Mouse (Mus musculus): ENCODE data around the gene Kcne1. TPM values are rescaled to one million over a fixed set of nuclear protein-coding genes. Genes with fewer than 3 reads are reported as not detected.

Gene Kcne1
- polyA plus RNA-seq, 1 experiment: 0.02 TPM

DNA sequence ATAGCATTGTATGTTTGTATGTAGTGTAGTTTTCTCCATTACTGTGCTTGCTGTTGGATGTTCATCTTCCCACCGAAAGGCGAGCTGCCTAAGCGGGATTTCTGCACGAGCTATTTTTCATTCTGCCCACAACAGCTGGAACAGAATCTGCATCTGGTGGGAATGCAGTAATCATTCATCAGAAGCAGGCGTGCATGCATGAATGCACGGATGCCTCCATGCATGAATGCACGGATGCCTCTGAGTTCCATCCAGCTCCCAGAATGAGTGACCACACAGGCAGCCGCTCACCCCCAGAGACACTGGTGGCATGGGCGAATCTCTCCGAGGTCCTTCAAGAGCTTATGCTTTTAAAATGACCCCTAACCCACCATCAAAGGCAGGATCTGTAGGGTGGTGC is 1.7 kb downstream of the Kcne1 start:
- no peak for DNase-seq (ENCODE audit: extremely low spot score in 1 of 2, low spot score in 1 of 2)

- DNase-seq (ENCODE audit: extremely low spot score in 1 of 2, low spot score in 1 of 2): no peak
These were observed 2.2 kb downstream of the Kcne1 start for GRCm38 (mm10) chr16:92357023-92357422.

- DNase-seq (ENCODE audit: extremely low spot score in 1 of 2, low spot score in 1 of 2): no peak
These were observed 3.3 kb downstream of the Kcne1 start for GRCm38 (mm10) chr16:92355982-92356381.

- DNase-seq (ENCODE audit: extremely low spot score in 1 of 2, low spot score in 1 of 2): no peak
These were observed 3.9 kb downstream of the Kcne1 start for GRCm38 (mm10) chr16:92355366-92355765.

DNA sequence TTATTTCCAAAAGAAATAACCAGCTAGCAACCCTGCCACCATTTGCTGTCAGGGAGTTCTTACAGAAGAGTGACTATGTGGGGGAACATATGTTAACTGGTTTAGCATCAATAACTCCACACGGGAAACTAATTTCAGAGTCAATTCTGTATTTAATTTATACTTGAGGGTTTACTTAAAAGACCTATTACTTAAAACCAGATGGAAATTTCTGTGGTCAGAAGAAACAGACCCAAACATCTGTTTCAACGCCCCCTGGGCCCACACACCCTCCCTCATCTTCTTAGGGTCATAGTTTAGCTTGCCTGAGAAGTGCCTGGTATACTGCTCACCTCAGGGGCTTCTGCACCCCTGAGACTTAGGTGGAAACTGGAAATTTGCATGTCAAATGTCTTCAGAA is 5.4 kb downstream of the Kcne1 start:
- no peak for DNase-seq (ENCODE audit: extremely low spot score in 1 of 2, low spot score in 1 of 2)

GRCm38 (mm10) chr16:92353295-92353694 is 6.0 kb downstream of the Kcne1 start:
- DNase-seq (ENCODE audit: extremely low spot score in 1 of 2, low spot score in 1 of 2): no peak

DNA sequence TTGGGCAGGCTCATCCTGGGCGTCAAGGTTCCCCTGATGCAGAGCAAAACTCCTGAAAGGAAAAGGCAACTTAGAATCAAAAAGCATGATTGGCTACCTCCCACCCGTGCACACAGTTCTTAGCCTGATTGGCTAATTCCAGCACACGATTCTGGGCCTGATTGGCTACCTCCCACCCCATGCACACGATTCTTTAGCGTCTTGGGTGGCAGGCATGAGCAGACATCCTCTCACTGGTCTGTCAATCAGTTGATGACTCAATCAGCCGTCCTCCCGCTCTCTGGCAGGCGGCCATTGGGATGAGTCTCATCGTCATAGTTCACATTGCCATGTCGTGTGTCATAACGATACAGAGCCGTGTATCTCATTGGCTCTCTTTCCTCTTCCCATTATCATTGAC is 10.3 kb downstream of the Kcne1 start:
- DNase-seq (ENCODE audit: extremely low spot score in 1 of 2, low spot score in 1 of 2): no peak

DNA sequence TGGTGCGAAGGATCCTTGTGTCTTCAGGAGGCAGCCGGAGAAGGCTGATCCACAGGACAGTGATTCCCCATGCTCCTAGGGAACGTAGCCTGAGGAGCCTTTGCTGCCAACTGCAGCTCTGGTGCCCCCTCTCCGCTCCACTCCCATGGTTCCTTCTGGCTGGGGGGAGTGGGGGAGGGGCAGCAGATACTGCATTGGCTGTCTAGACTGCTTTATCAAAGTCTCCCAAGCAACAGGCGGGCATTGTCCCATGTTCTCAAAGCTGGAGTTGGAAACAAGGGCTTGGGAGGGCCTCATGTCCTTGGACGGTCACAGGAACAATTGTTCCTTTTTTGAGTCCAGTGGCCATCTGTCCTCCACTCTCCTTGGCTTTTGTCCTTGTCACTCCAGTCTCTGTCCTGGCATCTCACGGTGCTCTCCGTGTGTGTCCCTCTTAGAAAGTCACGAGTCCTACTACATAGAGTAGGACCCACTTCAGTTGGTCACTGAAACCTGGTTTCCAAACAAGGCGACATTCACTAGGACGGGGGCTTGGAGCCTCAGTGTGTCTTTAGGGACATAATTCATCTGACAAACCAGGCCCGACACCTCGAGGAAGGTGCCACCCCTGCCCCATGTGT is 12.9 kb downstream of the Kcne1 start:
- no peak for DNase-seq (ENCODE audit: extremely low spot score in 1 of 2, low spot score in 1 of 2)

DNA sequence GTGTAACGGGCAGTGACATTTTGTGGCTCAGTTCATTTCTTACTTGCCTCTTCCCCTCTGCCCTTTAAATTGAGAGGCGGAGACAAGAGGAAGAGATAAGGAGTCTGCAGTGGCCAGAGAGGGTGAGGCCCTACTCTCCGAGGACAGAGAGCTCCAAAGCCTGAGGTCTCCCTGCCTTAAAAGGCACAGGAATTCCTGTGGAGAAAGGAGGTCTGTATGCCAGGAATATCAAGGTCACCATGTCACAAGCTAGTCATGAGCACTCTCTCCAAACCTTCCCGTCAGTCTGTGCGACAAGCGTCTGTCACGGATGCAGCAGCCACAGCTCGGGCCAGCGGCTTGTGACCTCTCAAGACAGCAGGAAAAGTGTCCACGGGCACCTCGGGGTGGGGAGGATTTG is 14.1 kb downstream of the Kcne1 start:
- no peak for DNase-seq (ENCODE audit: extremely low spot score in 1 of 2, low spot score in 1 of 2)

- DNase-seq (ENCODE audit: extremely low spot score in 1 of 2, low spot score in 1 of 2): peak in 1 of 2 experiments; percentile 87
These were observed 18.4 kb downstream of the Kcne1 start for GRCm38 (mm10) chr16:92340612-92341511.

DNA sequence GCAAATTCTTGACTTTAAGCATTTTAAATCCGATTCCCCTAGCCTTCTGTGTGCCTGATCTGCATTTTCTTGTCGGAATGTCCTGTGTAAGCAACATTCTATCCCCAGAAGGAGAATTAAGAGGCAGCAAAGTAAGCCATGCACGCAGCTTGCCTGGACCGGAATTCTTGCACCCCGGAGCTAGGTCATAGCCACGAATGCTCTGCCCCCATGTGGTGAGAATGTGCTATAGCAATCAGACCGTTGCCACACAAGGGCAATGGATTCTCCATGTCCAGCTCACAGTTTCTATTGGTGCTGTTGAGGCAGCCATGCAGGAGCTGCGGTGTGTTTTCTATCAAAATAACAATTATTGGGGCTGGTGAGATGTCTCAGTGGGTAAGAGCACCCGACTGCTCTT is 23.0 kb downstream of the Kcne1 start:
- peak; percentile 41 to 88 for DNase-seq (ENCODE audit: extremely low spot score in 1 of 2, low spot score in 1 of 2)

GRCm38 (mm10) chr16:92334600-92334999 is 24.7 kb downstream of the Kcne1 start:
- no peak for DNase-seq (ENCODE audit: extremely low spot score in 1 of 2, low spot score in 1 of 2)

- DNase-seq (ENCODE audit: extremely low spot score in 1 of 2, low spot score in 1 of 2): no peak
These were observed 28.3 kb downstream of the Kcne1 start for GRCm38 (mm10) chr16:92330966-92331365.

DNA sequence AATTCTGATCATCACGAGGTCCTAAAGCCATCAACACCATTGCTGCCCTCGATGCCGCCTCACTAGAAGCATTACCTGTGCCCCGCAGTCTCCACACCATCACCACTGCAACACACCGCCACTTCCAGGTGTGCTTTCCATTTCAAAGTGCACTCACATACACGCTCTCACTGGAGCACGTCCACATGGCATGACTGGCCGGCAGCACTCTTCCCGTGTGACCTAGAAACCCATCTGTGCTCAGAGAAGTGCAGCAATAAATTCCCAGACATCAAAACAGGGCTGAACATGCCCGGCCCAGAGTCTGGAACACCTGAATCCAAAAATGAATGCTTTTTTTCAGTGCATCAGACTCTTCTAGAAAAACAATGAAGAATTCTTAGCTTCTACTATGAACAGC is 31.4 kb downstream of the Kcne1 start:
- DNase-seq (ENCODE audit: extremely low spot score in 1 of 2, low spot score in 1 of 2): peak in 1 of 2 experiments; percentile 36

- no peak for DNase-seq (ENCODE audit: extremely low spot score in 1 of 2, low spot score in 1 of 2)
These were observed 34.2 kb downstream of the Kcne1 start for GRCm38 (mm10) chr16:92325062-92325406.

DNA sequence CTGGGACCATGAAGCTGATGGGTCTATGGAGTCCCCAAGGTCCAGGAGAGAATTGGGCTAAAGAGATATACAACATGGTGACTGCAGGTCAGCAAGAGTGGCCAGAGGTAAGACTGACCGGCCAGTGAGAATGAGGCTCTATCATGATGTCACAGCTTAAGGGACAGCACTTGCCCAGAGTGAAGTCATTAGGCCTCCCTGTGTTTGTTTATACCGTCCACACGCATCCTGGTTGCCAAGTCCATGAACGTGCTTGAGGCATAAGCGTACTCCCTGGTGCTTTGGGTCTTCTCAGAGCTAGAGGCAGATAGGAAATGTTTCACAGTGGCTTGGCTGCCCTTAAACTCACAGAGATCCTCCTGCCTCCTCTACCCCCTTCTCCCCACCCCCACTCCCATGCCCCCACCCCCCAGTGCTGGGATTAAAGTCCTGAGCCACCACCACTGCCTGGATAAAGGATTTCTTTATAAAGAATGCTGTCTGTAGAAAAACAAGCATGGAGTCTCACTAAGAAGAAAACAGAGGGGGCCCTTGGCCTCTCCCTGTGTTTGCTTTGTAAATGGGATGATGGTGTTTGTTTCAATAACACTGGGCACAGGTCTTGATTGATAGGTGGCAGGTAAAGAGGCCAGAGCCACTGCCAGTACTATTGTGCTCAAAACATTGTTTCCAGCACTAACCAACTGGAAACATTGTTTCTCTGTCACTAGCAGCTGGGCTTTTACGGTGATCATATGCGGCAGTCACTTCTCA is 34.8 kb downstream of the Kcne1 start:
- no peak for DNase-seq (ENCODE audit: extremely low spot score in 1 of 2, low spot score in 1 of 2)

DNA sequence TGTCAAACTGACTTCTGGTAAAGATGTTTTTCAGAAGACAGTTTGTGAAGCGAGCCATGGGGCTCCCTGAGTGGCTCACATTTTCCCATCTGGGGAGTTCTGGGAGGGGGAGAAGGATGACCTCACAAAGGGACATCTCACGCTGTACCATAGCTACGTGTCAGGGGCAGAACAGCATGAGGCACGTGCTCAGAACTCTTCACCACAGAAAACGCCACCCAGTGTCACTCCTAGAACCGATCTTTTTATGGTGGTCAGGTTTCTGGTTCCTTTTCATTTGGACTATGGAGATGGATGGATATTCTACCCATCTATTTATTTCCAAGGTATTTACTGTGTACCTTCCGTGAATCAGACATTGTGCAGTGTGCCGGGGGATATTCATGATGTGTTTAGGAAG is 37.9 kb downstream of the Kcne1 start, which contains the start of gene Fam243:
Gene Fam243, minus strand, starts transcription at position 101 of the 400 bp plus-strand sequence.
- DNase-seq (ENCODE audit: extremely low spot score in 1 of 2, low spot score in 1 of 2): no peak

GRCm38 (mm10) chr16:92320361-92320760 is 38.9 kb downstream of the Kcne1 start:
- DNase-seq (ENCODE audit: extremely low spot score in 1 of 2, low spot score in 1 of 2): no peak

GRCm38 (mm10) chr16:92319353-92320109 is 39.7 kb downstream of the Kcne1 start:
- DNase-seq (ENCODE audit: extremely low spot score in 1 of 2, low spot score in 1 of 2): peak in 1 of 2 experiments; percentile 75

GRCm38 (mm10) chr16:92316049-92316738 is 43.1 kb downstream of the Kcne1 start:
- no peak for DNase-seq (ENCODE audit: extremely low spot score in 1 of 2, low spot score in 1 of 2)
